ENCODE assay signal across 27 mouse cellular contexts in genomic region chr1:90926030-90926429, GRCm38 (mm10). TPM values are rescaled to one million over a fixed set of nuclear protein-coding genes. Genes with fewer than 3 reads are reported as not detected.
DNase-seq lines count a peak whose midpoint lies in the region; ATAC-seq lines count a peak whose summit lies in the region.
"Had no signal": no experiment of that assay in that cellular context is flagged by ENCODE, and none has a peak within 500 bp of the region (broad histone marks: within the 10 kb centered on the region; RNA-seq: fewer than 3 reads in every experiment).

No protein-coding gene starts in this region.

- H3K27ac ChIP-seq in forebrain, embryonic 14.5 days (ENCODE audit: low read depth, low read length) = no peak overlapping the region
- no peak overlapping the region for H3K27ac ChIP-seq in forebrain, embryonic 12.5 days
- no peak overlapping the region for H3K27ac ChIP-seq in heart, embryonic 10.5 days
- H3K27ac ChIP-seq: forebrain, embryonic 10.5 days; limb, embryonic 10.5 days; liver, embryonic 13.5 days; lung, embryonic 15.5 days; neural tube, embryonic 12.5 days had no signal

- peak; percentile 40 for DNase-seq in forebrain, embryonic 14.5 days (ENCODE audit: low spot score)
- DNase-seq in left cerebral cortex, postnatal 25 days (ENCODE audit: low spot score in 2 of 2) = peak; percentile 19 to 50
- no peak for DNase-seq in left cerebral cortex, postnatal 36 days (ENCODE audit: low spot score in 2 of 2)
- DNase-seq in 3T3-L1 (ENCODE audit: low read depth, low spot score) = peak; percentile 20
- DNase-seq in brain, adult 2 months (ENCODE audit: low read depth, low spot score) = peak; percentile 72
- no peak for DNase-seq in heart, embryonic 10.5 days (ENCODE audit: low spot score)
- DNase-seq: gastrocnemius, postnatal 25 days; kidney, adult 11 months; liver, embryonic 13.5 days; thymus, adult 2 months had no signal

- H3K4me1 ChIP-seq in forebrain, embryonic 14.5 days (ENCODE audit: control insufficient read depth, insufficient read depth, low read length) = peaks cover 3% of the 10 kb centered on the region; the same call in 1 of the 2 replicates
- peaks cover 9% of the 10 kb centered on the region for H3K4me1 ChIP-seq in forebrain, embryonic 12.5 days
- H3K4me1 ChIP-seq in heart, embryonic 10.5 days = peaks cover 14% of the 10 kb centered on the region

- no peak overlapping the region for H3K4me2 ChIP-seq in forebrain, embryonic 14.5 days (ENCODE audit: low read length)
- no peak overlapping the region for H3K4me2 ChIP-seq in forebrain, embryonic 12.5 days
- H3K4me2 ChIP-seq: embryonic facial prominence, embryonic 15.5 days; heart, embryonic 11.5 days; liver, embryonic 13.5 days; lung, embryonic 15.5 days; neural tube, embryonic 12.5 days had no signal

- intact Hi-C loops in left cerebral cortex, postnatal 25 days (cut with DNase I) = loop anchor here (5.0 kb wide), 1 partner anchor 556 kb away; no protein-coding TSS in a partner anchor
- intact Hi-C loops in left cerebral cortex, postnatal 36 days (cut with DNase I) = loop anchor here (10.0 kb wide), 1 partner anchor 419 kb away; no protein-coding TSS in a partner anchor

- no peak overlapping the region for H3K9ac ChIP-seq in forebrain, embryonic 14.5 days (ENCODE audit: low read length)
- no peak overlapping the region for H3K9ac ChIP-seq in forebrain, embryonic 12.5 days
- H3K9ac ChIP-seq: embryonic facial prominence, embryonic 15.5 days; liver, embryonic 13.5 days; lung, embryonic 15.5 days; neural tube, embryonic 12.5 days had no signal

- no peaks in the 10 kb centered on the region for H3K36me3 ChIP-seq in forebrain, embryonic 14.5 days (ENCODE audit: control insufficient read depth, insufficient read depth, low read length)
- H3K36me3 ChIP-seq in forebrain, embryonic 12.5 days (replicated peaks) = no peaks in the 10 kb centered on the region
- no peaks in the 10 kb centered on the region for H3K36me3 ChIP-seq in heart, embryonic 10.5 days
- H3K36me3 ChIP-seq: embryonic facial prominence, embryonic 15.5 days; forebrain, embryonic 10.5 days; limb, embryonic 10.5 days; liver, embryonic 13.5 days; lung, embryonic 15.5 days; neural tube, embryonic 12.5 days had no signal

- no peak overlapping the region for H3K4me3 ChIP-seq in forebrain, embryonic 14.5 days (ENCODE audit: low read depth, low read length)
- no peak overlapping the region for H3K4me3 ChIP-seq in forebrain, embryonic 12.5 days (replicated peaks)
- no peak overlapping the region for H3K4me3 ChIP-seq in heart, embryonic 10.5 days
- H3K4me3 ChIP-seq: embryonic facial prominence, embryonic 15.5 days; forebrain, embryonic 10.5 days; limb, embryonic 10.5 days; liver, embryonic 13.5 days; lung, embryonic 15.5 days; neural tube, embryonic 12.5 days had no signal

- no peaks in the 10 kb centered on the region for H3K9me3 ChIP-seq in forebrain, embryonic 14.5 days (replicated peaks; ENCODE audit: control insufficient read depth, low read length)
- H3K9me3 ChIP-seq in forebrain, embryonic 12.5 days = no peaks in the 10 kb centered on the region
- H3K9me3 ChIP-seq in heart, embryonic 10.5 days = no peaks in the 10 kb centered on the region
- H3K9me3 ChIP-seq: embryonic facial prominence, embryonic 15.5 days; forebrain, embryonic 10.5 days; limb, embryonic 10.5 days; liver, embryonic 13.5 days; lung, embryonic 15.5 days; neural tube, embryonic 12.5 days had no signal

- WGBS in forebrain, embryonic 14.5 days = 74% methylated on average over 4 of the region's 4 CpGs
- 90% methylated on average over 4 of the region's 4 CpGs for WGBS in forebrain, embryonic 12.5 days
- WGBS in heart, embryonic 10.5 days = 90% methylated on average over 4 of the region's 4 CpGs

- H3K27me3 ChIP-seq in forebrain, embryonic 14.5 days (replicated peaks; ENCODE audit: control insufficient read depth, insufficient read depth, low read length) = 0 out of 2 replicates have a peak, but pooled peaks cover 6% of the 10 kb centered on the region
- H3K27me3 ChIP-seq in forebrain, embryonic 12.5 days = peaks cover 21% of the 10 kb centered on the region
- H3K27me3 ChIP-seq in heart, embryonic 10.5 days (ENCODE audit: insufficient read depth, poor library complexity, severe bottlenecking) = peaks cover 11% of the 10 kb centered on the region; the same call in 1 of the 2 replicates
- H3K27me3 ChIP-seq: embryonic facial prominence, embryonic 15.5 days; lung, embryonic 15.5 days had no signal

- no peak for ATAC-seq in forebrain, embryonic 14.5 days
- ATAC-seq in forebrain, embryonic 12.5 days (ENCODE audit: low FRiP score) = no peak
- ATAC-seq: hindbrain, embryonic 16.5 days had no signal

RNA-seq across cellular contexts. Expression of gene Mlph, which starts 11.1 kb away (rescaled TPM):
- polyA plus RNA-seq in forebrain, embryonic 14.5 days (2014; fragmentation: Nextera tagmentation; extraction: Ambion mirVana) = 0.05 and 0.38 TPM in 2 replicates
- 0.14 and 0.21 TPM in 2 replicates for polyA plus RNA-seq in forebrain, embryonic 12.5 days (2016; fragmentation: Nextera tagmentation; extraction: Ambion mirVana)
- total RNA-seq in left cerebral cortex, postnatal 25 days (2021) = 1 to 10 TPM in 1 of 2 experiments, under 1 TPM in 1; 0.85 to 1.3 TPM
- total RNA-seq in left cerebral cortex, postnatal 36 days (2021) = 1 to 10 TPM in 1 of 2 experiments, under 1 TPM in 1; 0.69 to 1.1 TPM
- polyA plus RNA-seq in heart, embryonic 10.5 days (2016; fragmentation: Nextera tagmentation; extraction: Ambion mirVana) = 0.26 and 0.53 TPM in 2 replicates
- total RNA-seq: megakaryocyte-erythroid progenitor cell, adult 5-6 weeks; monocyte, adult 5-6 weeks had no signal

RNA-seq across cellular contexts. Expression of gene Prlh, which starts 26.9 kb away (rescaled TPM):
- polyA plus RNA-seq in forebrain, embryonic 14.5 days (2014; fragmentation: Nextera tagmentation; extraction: Ambion mirVana) = not detected in 2 replicates
- polyA plus RNA-seq in forebrain, embryonic 12.5 days (2016; fragmentation: Nextera tagmentation; extraction: Ambion mirVana) = not detected in 2 replicates
- total RNA-seq in left cerebral cortex, postnatal 25 days (2021) = not detected
- total RNA-seq in left cerebral cortex, postnatal 36 days (2021) = not detected
- not detected in 2 replicates for polyA plus RNA-seq in heart, embryonic 10.5 days (2016; fragmentation: Nextera tagmentation; extraction: Ambion mirVana)
- total RNA-seq: adrenal gland, postnatal 4 days; ES-E14; gastrocnemius, postnatal 25 days; heart, postnatal 14 days; layer of hippocampus, postnatal 25 days; megakaryocyte-erythroid progenitor cell, adult 5-6 weeks; monocyte, adult 5-6 weeks had no signal
- polyA plus RNA-seq: embryonic facial prominence, embryonic 15.5 days; forebrain, embryonic 10.5 days; frontal cortex, adult 2 months; heart, embryonic 11.5 days; hindbrain, embryonic 16.5 days; limb, embryonic 10.5 days; lung, embryonic 15.5 days; neural tube, embryonic 12.5 days; stomach, embryonic 14.5 days; thymus, adult 2 months; urinary bladder, adult 2 months had no signal

RNA-seq across cellular contexts. Expression of gene Rab17, which starts 43.4 kb away (rescaled TPM):
- 0.11 and 0.36 TPM in 2 replicates for polyA plus RNA-seq in forebrain, embryonic 14.5 days (2014; fragmentation: Nextera tagmentation; extraction: Ambion mirVana)
- polyA plus RNA-seq in forebrain, embryonic 12.5 days (2016; fragmentation: Nextera tagmentation; extraction: Ambion mirVana) = 0.21 TPM in 1 of 2 replicates, not detected in the other
- total RNA-seq in left cerebral cortex, postnatal 25 days (2021) = under 1 TPM in 1 of 2 experiments, not detected in 1; 0.41 TPM
- not detected for total RNA-seq in left cerebral cortex, postnatal 36 days (2021)
- 0.71 and 0.94 TPM in 2 replicates for polyA plus RNA-seq in heart, embryonic 10.5 days (2016; fragmentation: Nextera tagmentation; extraction: Ambion mirVana)
- total RNA-seq: gastrocnemius, postnatal 25 days; layer of hippocampus, postnatal 25 days; monocyte, adult 5-6 weeks had no signal
- polyA plus RNA-seq: neural tube, embryonic 12.5 days had no signal

Comparison
In these comparisons a context has a peak if more than half of its experiments do, and no peak if none do; other contexts are left out.
1. DNase-seq: peak in forebrain, embryonic 14.5 days (single experiment), left cerebral cortex, postnatal 25 days (2 of 2), 3T3-L1 (single experiment) and brain, adult 2 months (single experiment); none in left cerebral cortex, postnatal 36 days (0 of 2) and heart, embryonic 10.5 days (single experiment).